9 mouse cellular contexts compared by ENCODE assay signal in the genomic region with DNA sequence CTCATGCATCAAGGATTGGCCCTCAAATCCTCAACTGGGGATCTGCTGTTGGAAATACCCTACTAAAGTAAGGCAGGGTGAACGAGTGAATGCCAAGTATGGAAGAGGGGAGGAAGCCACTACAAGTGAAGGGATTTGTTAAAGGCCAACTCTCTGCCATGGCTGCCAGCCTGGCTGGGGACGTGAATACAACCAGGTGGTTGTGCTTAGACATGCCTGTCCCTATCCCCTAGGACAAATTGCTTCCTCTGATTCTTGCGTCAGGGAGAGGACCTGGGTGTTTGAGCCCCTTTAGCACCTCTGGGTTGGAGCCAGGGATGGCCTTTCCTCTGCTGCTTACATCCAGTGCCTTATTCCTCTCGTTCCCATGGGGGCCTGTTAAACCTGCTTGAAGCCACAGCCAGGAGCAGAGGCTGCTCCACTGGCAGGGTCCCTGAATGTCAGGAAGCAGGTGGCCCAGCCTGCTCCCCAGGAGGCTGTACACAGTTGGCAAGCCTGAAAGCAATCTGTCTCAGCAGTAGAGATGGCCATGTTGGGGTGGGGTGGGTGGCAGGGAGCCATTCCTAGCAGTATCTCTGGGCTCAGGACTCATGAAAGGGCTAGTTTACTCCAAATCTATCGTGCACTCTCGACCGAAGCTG. TPM values are rescaled to one million over a fixed set of nuclear protein-coding genes. Genes with fewer than 3 reads are reported as not detected.
A peak's percentile ranks its signal among the peaks of the same experiment; 100 is the strongest.
DNase-seq lines count a peak whose midpoint lies in the region; TF ChIP-seq lines count a peak whose summit lies in the region.
"Had no signal": no experiment of that assay in that cellular context is flagged by ENCODE, and none has a peak within 500 bp of the region (broad histone marks: within the 10 kb centered on the region; RNA-seq: fewer than 3 reads in every experiment).

No protein-coding gene starts in this region.

- peaks cover 27% of the 10 kb centered on the region for H3K36me3 ChIP-seq in heart, embryonic 10.5 days

- peaks cover 85% of the 10 kb centered on the region for H3K4me1 ChIP-seq in heart, embryonic 10.5 days

- DNase-seq in heart, embryonic 10.5 days (ENCODE audit: low spot score) = no peak
- DNase-seq in heart, postnatal 14 days = no peak
- peak; percentile 82 for DNase-seq in brain, adult 2 months (ENCODE audit: low read depth, low spot score)
- DNase-seq in cerebellum, postnatal 10 days = peak; percentile 66 to 83
- DNase-seq in layer of hippocampus, adult 2 months (ENCODE audit: low spot score in 2 of 2) = peak in 1 of 2 experiments; percentile 58
- no peak for DNase-seq in natural killer cell, adult 2 months (ENCODE audit: low spot score in 2 of 2)
- DNase-seq in retina, postnatal 1 day = no peak
- DNase-seq in left cerebral cortex, adult 18-20 months (ENCODE audit: low spot score in 2 of 2) = no peak

- intact Hi-C loops in heart, postnatal 14 days (cut with DNase I) = no loop called here

- no peak for TF ChIP-seq CTCF in layer of hippocampus, adult 2 months (conservative IDR thresholded peaks at IDR 0.05)

- peak overlapping the region; percentile 49 for H3K27ac ChIP-seq in heart, embryonic 10.5 days
- H3K27ac ChIP-seq in layer of hippocampus, adult 2 months = peak overlapping the region; percentile 79

- H3K4me3 ChIP-seq in heart, embryonic 10.5 days = no peak overlapping the region
- no peak overlapping the region for H3K4me3 ChIP-seq in layer of hippocampus, adult 2 months
- H3K4me3 ChIP-seq: megakaryocyte, embryonic 14.5 days had no signal

- H3K9me3 ChIP-seq in heart, embryonic 10.5 days = no peaks in the 10 kb centered on the region

- WGBS in heart, embryonic 10.5 days = 75% methylated on average over 7 of the region's 7 CpGs

- no peaks in the 10 kb centered on the region for H3K27me3 ChIP-seq in heart, embryonic 10.5 days (ENCODE audit: insufficient read depth, poor library complexity, severe bottlenecking)

RNA-seq across cellular contexts. Expression of a gene that starts 6.3 kb away (rescaled TPM):
- 64.2 and 67.0 TPM in 2 replicates for polyA plus RNA-seq in heart, embryonic 10.5 days (2016; fragmentation: Nextera tagmentation; extraction: Ambion mirVana)
- 10 to 100 TPM; 29.9 to 32.7 TPM for total RNA-seq in heart, postnatal 14 days (2021)
- total RNA-seq in layer of hippocampus, adult 2 months (2021) = 10 to 100 TPM; 39.1 to 40.2 TPM
- 1 to 10 TPM; 1.4 to 1.6 TPM for total RNA-seq in left cerebral cortex, adult 18-20 months (2021)

Comparison
In these comparisons a context has a peak if more than half of its experiments do, and no peak if none do; other contexts are left out.
1. DNase-seq: peak in brain, adult 2 months (single experiment) and cerebellum, postnatal 10 days (2 of 2); none in heart, embryonic 10.5 days (single experiment), heart, postnatal 14 days (0 of 2), natural killer cell, adult 2 months (0 of 2), retina, postnatal 1 day (single experiment) and left cerebral cortex, adult 18-20 months (0 of 2).
2. RNA of a gene that starts 6.3 kb away (total RNA-seq): 39.1 to 40.2 TPM in layer of hippocampus, adult 2 months and 29.9 to 32.7 TPM in heart, postnatal 14 days; 1.4 to 1.6 TPM in left cerebral cortex, adult 18-20 months; every median in the first group is over 10 times any median in the second.